Mouse (Mus musculus) hindbrain, embryonic 14.5 days (tissue): ENCODE measurements around the gene Ccdc85a. TPM values are rescaled to one million over a fixed set of nuclear protein-coding genes. Genes with fewer than 3 reads are reported as not detected.
A peak's percentile ranks its signal among the peaks of the same experiment; 100 is the strongest.

Experiments used
- ATAC-seq: fragments of 200-750 bp; cut with Nextera tagmentation; 2 replicates; pipeline ENCODE4 v1.8.0; 2017; ENCODE audit warnings: moderate number of reproducible peaks, mild to moderate bottlenecking, moderate TSS enrichment, moderate library complexity; ENCODE audit not compliant: low FRiP score
- DNase-seq: peaks from one replicate; pipeline ENCODE4 v3.0.0-alpha.2; 2015; ENCODE audit warnings: low spot score
- H3K27ac ChIP-seq: fragments of 300-500 bp; sonication (generic); 2 replicates; pipeline ENCODE4 v1.5.1; 2014; ENCODE audit warnings: mild to moderate bottlenecking, moderate library complexity
- H3K27me3 ChIP-seq: fragments of 300-500 bp; sonication (generic); 2 replicates; pipeline ENCODE4 v1.6.1; 2014; ENCODE audit warnings: mild to moderate bottlenecking, low read length, mixed read lengths; ENCODE audit not compliant: control insufficient read depth, insufficient read depth
- H3K36me3 ChIP-seq: fragments of 300-500 bp; sonication (generic); replicated peaks from 2 replicates; pipeline ENCODE4 v1.6.1; 2014; ENCODE audit not compliant: control insufficient read depth, insufficient read depth
- H3K4me1 ChIP-seq: fragments of 300-500 bp; sonication (generic); replicated peaks from 2 replicates; pipeline ENCODE4 v1.6.1; 2014; ENCODE audit warnings: antibody characterized with exemption, low read length, mixed read lengths; ENCODE audit not compliant: control insufficient read depth, insufficient read depth
- H3K4me2 ChIP-seq: fragments of 300-500 bp; sonication (generic); replicated peaks from 2 replicates; pipeline ENCODE4 v1.6.1; 2014; ENCODE audit warnings: mild to moderate bottlenecking, moderate library complexity
- H3K4me3 ChIP-seq: fragments of 300-500 bp; sonication (generic); replicated peaks from 2 replicates; pipeline ENCODE4 v1.5.1; 2014; ENCODE audit warnings: mild to moderate bottlenecking, low read length
- H3K9ac ChIP-seq: fragments of 300-500 bp; sonication (generic); 2 replicates; pipeline ENCODE4 v1.6.1; 2014
- H3K9me3 ChIP-seq: fragments of 300-500 bp; sonication (generic); 2 replicates; pipeline ENCODE4 v1.6.1; 2016; ENCODE audit warnings: low read length; ENCODE audit not compliant: control insufficient read depth
- WGBS: fragments of 180-500 bp; shearing (Covaris S2); extraction: QIAGEN DNeasy Blood & Tissue Kit; methylation state at CpG from one replicate; pipeline ENCODE4 v1.1.7; 2014; 5-methylcytosine and 5-hydroxymethylcytosine counted together
- polyA plus RNA-seq: library from polyadenylated mRNA; unstranded; fragments of >200 nt; fragmentation: Nextera tagmentation; extraction: Ambion mirVana; gene quantifications from 2 replicates; pipeline ENCODE4 v1.2.1, GENCODE M21; 2014

The Ccdc85a gene
- 36.3 and 44.1 TPM in 2 replicates for polyA plus RNA-seq

- H3K9ac ChIP-seq = peak within 1 kb of the TSS; percentile 73
- peak within 1 kb of the TSS; percentile 88 for H3K27ac ChIP-seq
- H3K4me3 ChIP-seq = peak within 1 kb of the TSS; percentile 63
- peaks cover 5% of the 10 kb centered on the region; the same call in 1 of the 2 replicates for H3K4me1 ChIP-seq
- H3K27me3 ChIP-seq = 0 out of 2 replicates have a peak, but pooled peaks cover 6% of the 10 kb centered on the region
- WGBS = under 1% methylated on average over 25 of the region's 25 CpGs
- DNase-seq = peak; percentile 89
- H3K36me3 ChIP-seq = no peaks in the 10 kb centered on the region
- peak within 1 kb of the TSS; percentile 92 for H3K4me2 ChIP-seq
- H3K9me3 ChIP-seq = no peaks in the 10 kb centered on the region
- ATAC-seq = peak; percentile 98
Measured at GRCm38 (mm10) chr11:28583911-28584434, at the start of gene Ccdc85a. Ccdc85a (minus strand) TSS chr11:28584324.

DNA sequence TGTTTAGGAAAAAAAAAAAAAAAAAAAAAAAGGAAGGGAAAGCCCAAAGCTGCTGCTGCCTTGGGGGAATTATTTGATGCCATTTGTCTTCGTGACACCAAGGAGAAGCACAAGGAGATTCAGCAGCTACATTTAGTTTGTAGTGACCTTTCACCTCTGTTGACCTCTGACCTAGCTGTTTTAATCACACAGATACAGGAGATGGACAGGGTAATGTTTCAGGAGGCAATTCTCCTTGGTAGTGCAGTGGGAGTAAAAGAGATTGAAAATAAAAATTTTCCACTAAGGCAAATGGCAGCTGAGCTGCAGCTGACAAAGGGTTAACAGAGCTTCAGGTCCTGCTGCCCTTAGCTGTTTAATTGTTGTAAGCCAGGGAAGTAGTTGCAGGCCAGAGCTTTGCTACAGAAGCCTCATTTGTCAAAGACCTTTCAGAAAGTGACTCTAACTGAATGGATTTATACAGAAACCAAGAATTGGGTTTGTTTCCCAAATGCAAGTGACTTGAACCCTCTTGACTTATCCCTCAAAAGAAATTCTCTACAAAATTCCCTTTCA, 49.5 kb upstream of the Ccdc85a start:
- Histone ChIP-seq H3K4me3 (no peak overlapping the region), H3K4me1 (no peaks in the 10 kb centered on the region), H3K27me3 (no peaks in the 10 kb centered on the region), H3K4me2 (no peak overlapping the region), H3K9me3 (no peaks in the 10 kb centered on the region), H3K9ac (no peak overlapping the region), H3K27ac (no peak overlapping the region), H3K36me3 (no peaks in the 10 kb centered on the region)
- 20% methylated on average over 1 of the region's 1 CpGs for WGBS
- DNase-seq (no peak), ATAC-seq (no peak)

GRCm38 (mm10) chr11:28633093-28633492, 49.0 kb upstream of the Ccdc85a start:
- H3K9me3 ChIP-seq = no peaks in the 10 kb centered on the region
- 89% methylated on average over 1 of the region's 1 CpGs for WGBS
- H3K27ac ChIP-seq = no peak overlapping the region
- DNase-seq (no peak), ATAC-seq (no peak)
- H3K4me1 ChIP-seq = no peaks in the 10 kb centered on the region
- H3K4me2 ChIP-seq = no peak overlapping the region
- H3K27me3 ChIP-seq = no peaks in the 10 kb centered on the region
- H3K36me3 ChIP-seq = no peaks in the 10 kb centered on the region
- H3K4me3 ChIP-seq = no peak overlapping the region
- no peak overlapping the region for H3K9ac ChIP-seq

- no peak overlapping the region for H3K9ac ChIP-seq
- H3K36me3 ChIP-seq = no peaks in the 10 kb centered on the region
- no peak overlapping the region for H3K4me2 ChIP-seq
- H3K4me3 ChIP-seq = no peak overlapping the region
- no peak overlapping the region for H3K27ac ChIP-seq
- ATAC-seq (no peak), DNase-seq (no peak)
- no peaks in the 10 kb centered on the region for H3K4me1 ChIP-seq
- H3K27me3 ChIP-seq = no peaks in the 10 kb centered on the region
- 87% methylated on average over 2 of the region's 2 CpGs for WGBS
- H3K9me3 ChIP-seq = no peaks in the 10 kb centered on the region
Measured at GRCm38 (mm10) chr11:28630771-28631170, 46.6 kb upstream of the Ccdc85a start.

DNA sequence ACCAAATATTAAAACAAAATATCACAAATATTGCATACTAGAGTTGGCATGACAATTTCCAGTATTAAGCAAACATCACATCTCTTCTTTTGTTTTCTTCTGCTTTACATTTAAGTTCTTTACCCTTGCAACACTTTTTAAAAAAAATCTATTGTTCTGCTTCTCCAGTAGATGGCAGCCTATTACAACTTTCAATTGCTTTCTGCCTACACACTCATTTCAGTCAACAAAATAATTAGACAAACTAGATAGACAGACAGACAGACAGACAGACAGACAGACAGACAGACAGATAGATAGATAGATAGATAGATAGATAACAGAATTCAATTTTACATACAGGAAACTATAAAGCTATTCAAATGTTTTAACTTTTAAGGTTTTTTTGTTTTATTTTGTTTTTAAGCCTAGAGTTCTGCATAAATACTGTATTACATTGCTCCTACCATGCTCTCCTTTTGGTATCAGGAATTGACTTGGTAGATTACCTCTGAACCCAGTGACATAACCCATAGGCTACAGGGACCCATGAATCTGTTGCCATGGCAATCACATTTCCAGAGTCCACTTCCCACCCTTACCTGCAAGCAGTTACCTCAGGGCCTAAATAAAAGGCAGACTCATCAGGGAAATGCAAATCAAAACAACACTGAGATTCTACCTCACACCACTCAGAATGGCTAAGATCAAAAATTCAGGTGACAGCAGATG, 26.8 kb upstream of the Ccdc85a start:
- no peak overlapping the region for H3K4me3 ChIP-seq
- ATAC-seq = no peak
- no peaks in the 10 kb centered on the region for H3K9me3 ChIP-seq
- H3K9ac ChIP-seq = no peak overlapping the region
- no peaks in the 10 kb centered on the region for H3K4me1 ChIP-seq
- no peak overlapping the region for H3K4me2 ChIP-seq
- H3K27ac ChIP-seq = no peak overlapping the region
- H3K27me3 ChIP-seq = no peaks in the 10 kb centered on the region
- H3K36me3 ChIP-seq = no peaks in the 10 kb centered on the region
- DNase-seq = peak; percentile 74

DNA sequence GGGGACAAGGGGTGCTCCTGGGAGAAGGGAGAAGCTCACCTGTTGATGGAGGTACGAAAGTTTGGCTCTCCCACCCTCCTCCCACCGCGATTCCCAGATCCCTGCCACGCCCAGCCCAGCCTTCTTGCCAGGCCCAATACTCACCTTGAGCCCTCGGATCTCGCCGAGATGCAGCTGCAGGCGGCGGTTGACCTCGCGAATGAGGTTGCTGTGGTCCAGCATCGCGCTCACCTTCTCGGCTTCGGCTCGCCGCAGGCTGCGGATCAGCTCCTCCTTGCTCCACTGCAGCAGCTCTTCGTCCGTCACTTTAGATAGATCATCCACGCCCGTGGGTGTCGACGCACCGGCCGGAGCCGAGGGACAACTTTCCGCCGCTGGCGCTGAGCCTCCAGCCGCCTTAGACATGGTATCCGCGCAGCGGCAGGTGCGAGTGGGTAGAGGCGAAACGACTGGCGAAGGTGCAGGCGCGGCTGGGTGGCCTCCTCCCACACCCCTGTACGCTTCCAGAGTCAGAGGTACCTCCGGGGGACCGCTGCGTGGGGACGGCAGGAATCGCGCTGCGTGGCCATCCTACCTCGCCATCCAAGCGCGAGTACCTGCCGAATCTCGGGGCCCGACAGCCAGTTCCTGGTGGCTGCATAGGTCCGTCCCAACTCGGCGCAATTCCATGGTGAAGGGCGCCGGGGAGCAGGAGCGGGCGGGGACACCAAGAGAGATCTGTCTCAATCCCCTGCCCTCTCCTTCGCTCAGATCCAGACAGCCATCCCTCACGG, 800 bp downstream of the Ccdc85a start:
- 1% methylated on average over 63 of the region's 63 CpGs for WGBS
- Histone ChIP-seq H3K36me3 (no peaks in the 10 kb centered on the region), H3K27me3 (0 out of 2 replicates have a peak, but pooled peaks cover 6% of the 10 kb centered on the region), H3K9ac (peak overlapping the region; percentile 73), H3K27ac (peak overlapping the region; percentile 88), H3K4me2 (peak overlapping the region; percentile 92), H3K9me3 (no peaks in the 10 kb centered on the region), H3K4me1 (peaks cover 5% of the 10 kb centered on the region; the same call in 1 of the 2 replicates), H3K4me3 (peak overlapping the region; percentile 63)
- peak; percentile 27 for DNase-seq
- peak; percentile 41 for ATAC-seq

DNA sequence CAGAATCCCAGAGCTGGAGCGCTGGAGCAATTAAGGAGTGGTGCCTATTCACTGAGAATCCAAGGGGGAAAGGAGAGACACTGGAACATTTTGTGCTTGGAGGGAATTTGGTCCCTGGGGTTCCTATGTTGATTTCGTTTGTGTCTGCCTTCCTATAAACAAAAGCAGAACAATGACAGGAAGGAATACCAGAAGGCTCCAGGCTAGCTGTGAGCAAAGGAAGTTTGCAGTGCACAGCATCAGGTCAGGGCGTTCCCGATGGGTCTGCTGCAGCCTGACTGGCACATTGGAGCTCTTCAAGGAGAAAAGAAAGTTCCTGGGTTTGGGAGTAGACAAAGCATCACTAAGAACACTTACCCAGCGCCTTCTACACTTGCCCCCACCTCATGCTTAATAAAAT, 1.9 kb downstream of the Ccdc85a start:
- Histone ChIP-seq H3K27me3 (0 out of 2 replicates have a peak, but pooled peaks cover 6% of the 10 kb centered on the region), H3K4me3 (peak overlapping the region; percentile 63), H3K27ac (no peak overlapping the region), H3K9ac (peak overlapping the region; percentile 73), H3K4me2 (peak overlapping the region; percentile 92), H3K9me3 (no peaks in the 10 kb centered on the region), H3K36me3 (peaks cover 1% of the 10 kb centered on the region; the same call in 1 of the 2 replicates), H3K4me1 (peaks cover 5% of the 10 kb centered on the region; the same call in 1 of the 2 replicates)
- WGBS = 16% methylated on average over 5 of the region's 5 CpGs
- no peak for DNase-seq
- no peak for ATAC-seq

- Histone ChIP-seq H3K27ac (no peak overlapping the region), H3K4me3 (no peak overlapping the region), H3K36me3 (peaks cover 24% of the 10 kb centered on the region), H3K27me3 (no peaks in the 10 kb centered on the region), H3K4me1 (no peaks in the 10 kb centered on the region), H3K9ac (no peak overlapping the region), H3K4me2 (no peak overlapping the region), H3K9me3 (no peaks in the 10 kb centered on the region)
- ATAC-seq (no peak), DNase-seq (no peak)
- 85% methylated on average over 1 of the region's 1 CpGs for WGBS
Measured at GRCm38 (mm10) chr11:28572423-28572822, 11.7 kb downstream of the Ccdc85a start.

DNA sequence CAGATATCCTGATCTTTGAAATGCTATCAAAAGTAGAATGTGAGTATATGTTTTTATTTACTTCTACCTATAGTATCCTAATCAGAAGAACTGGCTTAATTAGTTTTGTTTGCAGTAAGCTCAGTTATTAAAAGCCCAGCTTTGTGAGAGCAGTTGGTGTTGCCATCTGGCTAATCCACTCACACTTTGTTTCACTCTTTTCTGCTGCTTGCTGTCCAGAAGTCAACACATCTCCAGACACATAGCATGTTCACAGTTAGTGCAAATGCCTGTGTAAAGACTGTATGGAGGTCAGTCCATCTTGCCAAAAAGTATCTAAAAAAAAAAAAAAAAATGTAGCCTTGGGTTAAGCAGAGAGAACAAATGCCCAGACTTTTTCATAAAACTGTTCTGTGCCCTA, 27.7 kb downstream of the Ccdc85a start:
- H3K36me3 ChIP-seq = no peaks in the 10 kb centered on the region
- no peak overlapping the region for H3K9ac ChIP-seq
- DNase-seq (no peak), ATAC-seq (no peak)
- H3K27ac ChIP-seq = no peak overlapping the region
- H3K27me3 ChIP-seq = no peaks in the 10 kb centered on the region
- H3K4me2 ChIP-seq = no peak overlapping the region
- no peak overlapping the region for H3K4me3 ChIP-seq
- H3K9me3 ChIP-seq = peaks cover 9% of the 10 kb centered on the region; the same call in 1 of the 2 replicates
- no peaks in the 10 kb centered on the region for H3K4me1 ChIP-seq
